ENCODE assay signal across 16 mouse cellular contexts in the genomic region with DNA sequence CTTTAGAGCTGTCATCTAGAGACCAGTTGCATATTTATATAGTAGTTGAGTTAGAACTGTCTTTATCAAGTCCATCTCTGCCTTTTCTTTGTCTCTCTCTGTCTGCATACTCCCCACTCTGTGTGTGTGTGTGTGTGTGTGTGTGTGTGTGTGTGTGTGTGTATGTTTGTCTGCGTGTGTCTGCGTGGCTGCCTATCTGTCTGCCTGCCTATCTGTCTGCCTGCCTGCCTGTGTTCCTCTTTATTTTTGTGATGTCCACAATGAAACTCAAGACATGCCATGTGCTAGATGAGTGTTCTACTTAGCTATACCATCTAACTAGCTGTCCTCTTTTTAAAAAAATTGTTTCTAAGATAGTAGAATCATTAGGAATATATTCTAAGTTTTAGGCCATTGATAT.
"Had no signal": no experiment of that assay in that cellular context is flagged by ENCODE, and none has a peak within 500 bp of the region (broad histone marks: within the 10 kb centered on the region; RNA-seq: fewer than 3 reads in every experiment).

No protein-coding gene starts in this region.

- H3K36me3 ChIP-seq: neural tube, embryonic 13.5 days; neural tube, embryonic 15.5 days; stomach, embryonic 15.5 days had no signal

- H3K27ac ChIP-seq: neural tube, embryonic 13.5 days; neural tube, embryonic 15.5 days; stomach, embryonic 15.5 days; stomach, postnatal 0 days had no signal

- H3K4me3 ChIP-seq: neural tube, embryonic 13.5 days; neural tube, embryonic 15.5 days; stomach, embryonic 15.5 days had no signal

- H3K27me3 ChIP-seq: neural tube, embryonic 13.5 days; neural tube, embryonic 15.5 days; stomach, embryonic 15.5 days had no signal

- H3K4me1 ChIP-seq: neural tube, embryonic 13.5 days; neural tube, embryonic 15.5 days; stomach, embryonic 15.5 days had no signal

- H3K9ac ChIP-seq: neural tube, embryonic 13.5 days; neural tube, embryonic 15.5 days; stomach, embryonic 15.5 days had no signal

- H3K9me3 ChIP-seq: neural tube, embryonic 13.5 days; neural tube, embryonic 15.5 days; stomach, embryonic 15.5 days had no signal

- DNase-seq: retina, postnatal 1 day; right cerebral cortex, adult 18-20 months; right cerebral cortex, postnatal 14 days; right cerebral cortex, postnatal 25 days; right cerebral cortex, postnatal 4 days; spleen, adult 18-20 months; thymus, adult 18-20 months; thymus, adult 2 months; thymus, postnatal 14 days; thymus, postnatal 25 days; thymus, postnatal 36 days; thymus, postnatal 4 days had no signal
